Mouse (Mus musculus) gonadal fat pad, adult 2 months (tissue): Measurements from ENCODE around the gene Aif1. TPM values are rescaled to one million over a fixed set of nuclear protein-coding genes. Genes with fewer than 3 reads are reported as not detected.

Experiments used
- DNase-seq: peaks from one replicate; pipeline ENCODE4 v3.0.0-alpha.2; 2012; ENCODE audit warnings: low read depth
- polyA plus RNA-seq: library from polyadenylated mRNA; depleted of rRNA; stranded (reverse); fragments of >200 nt; gene quantifications from 2 replicates; pipeline ENCODE4 v1.2.3, GENCODE M21; 2012

Gene Aif1
- polyA plus RNA-seq, 1 experiment, result 2.5 TPM

DNA sequence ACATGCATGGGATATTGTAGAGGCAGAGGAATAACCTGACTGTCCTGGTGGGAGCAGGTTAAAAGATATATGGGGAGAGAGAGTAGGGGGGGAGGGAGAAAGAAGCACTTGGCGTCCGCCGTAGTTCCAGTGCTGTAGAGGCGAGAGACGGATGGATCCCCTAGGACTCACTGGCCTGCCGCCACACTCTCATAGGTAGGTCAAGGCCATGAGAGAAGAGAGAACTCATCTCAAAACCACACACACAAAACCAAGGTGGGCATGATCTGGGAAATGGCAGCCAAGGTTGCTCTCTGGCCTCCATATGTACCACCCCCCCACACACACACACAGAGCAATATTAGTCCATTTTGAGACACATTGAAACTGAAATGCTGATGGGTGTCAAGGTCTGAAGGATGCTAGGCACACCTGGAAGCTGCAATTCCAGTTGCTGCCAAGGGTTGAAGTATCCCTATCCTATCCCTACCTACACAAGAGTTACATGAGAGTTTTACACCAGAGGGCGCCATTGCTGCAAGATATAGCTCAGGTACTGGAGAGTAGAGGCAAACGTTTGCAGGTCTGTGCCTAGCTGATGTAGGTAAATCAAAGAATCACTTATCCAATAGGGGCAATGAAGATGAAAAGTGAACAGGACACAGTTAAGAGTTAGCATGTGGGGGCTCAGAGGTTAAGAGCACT, 9.4 kb downstream of the Aif1 start:
- no peak for DNase-seq

DNA sequence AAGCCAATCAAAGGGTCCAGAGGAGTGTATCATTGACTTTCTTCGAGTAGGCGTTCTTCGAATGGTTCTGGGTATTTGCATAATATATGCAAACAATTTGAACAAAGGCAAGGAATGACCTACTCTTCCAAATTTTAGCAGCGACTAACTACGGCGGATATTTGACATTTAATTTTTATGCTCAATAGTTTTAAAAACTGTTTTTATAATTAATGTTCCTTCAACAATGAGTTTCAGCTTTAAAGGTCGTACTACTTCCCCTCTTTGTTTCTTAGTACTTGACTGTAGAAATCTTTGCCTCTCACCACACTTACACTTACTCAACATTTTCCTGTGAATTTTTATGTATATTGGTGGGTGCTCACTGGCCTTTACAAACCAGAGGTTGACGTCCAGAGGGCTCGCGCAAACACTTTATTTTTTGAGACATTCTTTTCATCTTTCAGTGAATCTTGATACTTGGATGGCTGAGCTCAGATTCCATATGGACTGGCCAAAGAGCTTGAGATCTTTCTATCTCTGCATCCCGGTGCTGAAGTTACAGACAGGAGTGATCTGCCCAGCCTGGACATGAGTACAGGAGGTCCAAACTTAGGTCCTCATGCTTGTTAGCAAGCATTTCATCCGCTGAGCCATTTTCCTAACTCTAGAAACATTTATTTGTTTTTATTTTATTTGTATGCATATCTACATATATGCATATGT, 10.3 kb downstream of the Aif1 start:
- DNase-seq, result no peak

DNA sequence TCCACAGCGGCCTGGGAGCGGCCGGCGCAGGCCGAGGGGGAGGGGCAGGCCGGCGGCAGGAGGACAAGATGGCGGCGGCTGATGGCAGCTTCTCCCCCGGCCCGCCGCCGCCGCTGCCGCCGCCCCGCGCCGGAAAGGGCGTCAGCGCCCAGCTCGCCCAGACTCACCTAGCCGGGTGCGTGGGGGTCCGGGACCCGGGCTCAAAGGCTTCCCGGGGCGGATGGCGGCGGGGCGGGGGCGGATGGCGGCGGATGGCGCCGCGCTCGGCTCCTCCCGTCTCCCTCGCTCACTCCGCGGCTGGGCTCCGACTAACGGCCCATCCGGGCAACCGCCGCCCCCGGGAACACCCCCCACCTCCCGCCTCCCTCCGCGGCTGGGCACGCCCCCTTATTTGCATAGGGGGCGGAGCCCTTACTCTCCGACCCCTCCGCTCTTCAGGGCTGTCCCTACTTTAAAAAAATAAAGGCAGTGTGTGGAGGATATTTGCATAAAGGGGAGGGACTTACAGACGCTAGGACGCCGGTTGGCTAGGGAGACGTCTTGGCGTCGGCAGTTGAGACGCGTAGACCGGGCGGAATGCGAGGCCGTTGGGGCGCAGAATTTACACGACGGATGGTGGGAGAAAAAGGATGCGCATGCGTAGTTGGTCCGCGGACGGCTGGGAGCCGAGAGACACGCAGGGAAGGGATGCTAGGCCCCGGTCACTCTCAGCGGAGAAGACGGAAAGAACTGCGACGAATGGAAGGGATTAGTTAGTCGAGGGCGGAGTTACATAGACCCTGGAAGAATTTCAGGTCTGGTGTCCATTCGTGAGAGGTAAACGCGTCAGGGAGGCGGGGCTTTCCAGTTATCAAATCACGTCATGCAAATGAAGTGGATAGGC, 11.1 kb downstream of the Aif1 start, which contains the start of gene Prrc2a:
TSS of gene Prrc2a (minus strand) at position 330 of the 883 bp plus-strand sequence.
- peak; percentile 92 for DNase-seq

DNA sequence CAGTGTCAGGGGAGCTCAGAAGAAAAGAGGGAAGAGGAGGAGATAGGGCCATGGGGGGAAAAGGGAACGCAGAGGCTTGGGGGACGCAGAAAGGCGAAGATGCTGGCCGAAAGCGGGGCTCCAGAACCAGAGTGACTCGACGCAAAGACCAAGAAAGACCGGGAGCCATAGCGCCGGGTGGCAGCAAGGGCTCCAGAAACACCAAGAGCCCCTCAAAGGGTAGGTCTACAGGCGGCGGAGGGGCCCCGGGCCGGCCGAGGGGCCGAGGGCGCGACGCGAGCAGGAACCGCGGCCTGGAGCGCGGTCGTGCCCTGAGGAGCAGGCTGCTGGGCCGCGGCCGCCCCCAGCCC, 11.7 kb downstream of the Aif1 start:
- no peak for DNase-seq

DNA sequence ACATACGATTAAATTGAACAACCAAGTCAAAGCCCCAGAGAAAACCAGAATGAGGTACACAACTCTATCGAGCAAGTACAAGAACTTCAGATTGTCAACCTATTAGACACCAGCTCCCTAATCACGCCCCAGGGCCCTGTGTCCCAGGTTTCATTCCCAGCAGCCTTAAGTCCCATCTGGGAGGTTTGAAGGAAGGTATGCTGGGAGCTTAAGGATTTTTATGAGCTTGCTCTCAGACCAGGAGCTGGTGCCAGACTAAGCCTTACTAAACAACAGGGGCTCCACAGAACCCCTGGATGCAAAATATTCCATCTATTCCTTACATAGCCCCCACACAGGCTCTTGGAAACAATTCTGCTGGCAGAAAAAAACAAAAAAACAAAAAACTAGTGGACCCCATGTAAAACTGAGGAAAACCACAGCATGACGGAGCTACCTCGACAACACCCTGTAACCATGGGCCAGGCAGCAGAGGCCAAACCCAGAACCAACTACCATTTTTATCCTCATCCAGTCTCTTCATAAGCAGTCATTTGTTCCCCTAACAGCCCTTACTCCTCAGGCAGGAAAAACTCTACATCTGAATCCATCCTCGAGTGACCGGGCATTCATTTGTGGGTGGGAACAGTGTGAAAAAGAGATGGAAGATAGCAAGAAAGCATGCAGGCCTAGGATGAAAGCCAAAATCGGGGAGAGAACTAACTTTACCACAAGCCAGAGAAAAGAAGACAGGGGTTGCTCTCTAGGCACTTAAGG, 12.4 kb downstream of the Aif1 start:
- DNase-seq, result no peak

DNA sequence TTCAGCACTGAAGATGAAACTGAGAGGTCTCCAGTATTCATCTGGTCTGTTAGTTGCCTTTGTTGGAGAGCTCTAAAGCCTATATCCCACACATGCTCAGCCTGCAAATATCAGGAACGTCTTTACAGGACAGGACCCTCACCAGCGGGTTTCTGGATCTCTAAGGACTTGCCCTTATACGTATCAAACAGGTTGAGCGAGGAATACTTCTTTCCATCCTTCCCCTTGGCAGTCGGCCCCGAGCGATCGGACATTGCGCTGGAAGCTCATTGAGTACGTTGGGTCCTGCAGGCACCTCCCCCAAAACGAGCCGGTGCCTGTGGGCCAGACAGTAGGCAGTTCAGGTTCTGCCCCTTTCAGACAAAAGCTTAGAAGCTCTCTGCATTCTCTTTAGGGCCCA, 13.1 kb downstream of the Aif1 start:
- DNase-seq, result no peak

DNA sequence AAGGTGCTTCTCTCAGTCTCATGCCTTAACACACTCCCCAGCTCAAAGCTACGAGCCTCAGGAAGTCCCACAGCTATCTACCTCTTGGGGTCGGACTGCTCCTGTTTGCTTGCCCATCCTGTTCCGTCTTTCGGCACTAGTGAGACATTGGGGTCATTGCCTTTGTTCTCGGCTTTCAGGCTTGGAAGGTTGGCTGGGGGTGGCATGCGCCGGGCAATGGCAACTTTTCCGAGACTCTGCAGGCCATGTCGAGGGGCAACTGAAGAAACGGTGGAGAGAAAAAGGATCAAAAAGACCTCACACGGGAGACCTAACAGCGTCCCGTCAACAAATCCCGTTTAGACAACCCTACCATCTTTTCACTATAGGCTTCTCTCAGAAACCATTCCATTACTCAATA, 13.7 kb downstream of the Aif1 start:
- DNase-seq, result no peak

DNA sequence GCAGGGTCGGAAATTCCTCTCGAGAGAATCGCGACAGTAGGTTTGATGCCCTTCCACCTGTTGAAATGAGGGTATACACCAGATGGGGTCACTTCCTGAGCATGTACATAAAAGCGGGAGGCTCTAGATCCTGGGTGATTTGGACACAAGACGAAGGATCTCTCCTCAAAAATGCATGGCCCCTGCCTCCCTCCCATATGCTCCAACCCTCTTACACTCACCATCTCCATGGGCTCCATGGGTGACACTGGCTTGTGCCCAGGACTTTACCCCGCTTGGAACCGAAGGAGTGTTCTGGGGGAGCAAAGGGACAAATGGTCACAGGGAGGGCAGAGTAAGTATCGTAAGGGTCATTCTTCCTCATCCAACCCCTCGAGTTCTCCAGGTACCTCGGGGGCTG, 14.4 kb downstream of the Aif1 start:
- no peak for DNase-seq

DNA sequence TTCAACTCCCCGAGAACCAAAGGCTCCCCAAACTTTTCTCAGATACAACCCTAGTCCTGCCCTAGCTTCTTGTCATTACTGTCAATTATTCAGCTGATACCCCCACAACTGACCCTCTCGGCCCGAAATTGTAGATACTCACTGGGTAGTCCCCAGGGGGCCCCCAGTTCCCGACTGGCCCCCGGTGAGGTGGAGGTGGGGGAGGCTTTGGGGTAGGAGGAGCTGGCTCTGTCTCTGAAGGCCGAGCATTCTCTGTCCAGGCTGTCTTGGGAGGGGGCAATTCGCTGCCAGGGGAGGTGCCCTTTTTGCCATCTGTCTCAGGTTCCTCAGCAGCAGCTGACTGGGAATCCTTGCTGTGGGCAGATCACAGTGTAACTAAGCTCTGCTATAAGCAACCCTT, 16.2 kb downstream of the Aif1 start:
- no peak for DNase-seq

DNA sequence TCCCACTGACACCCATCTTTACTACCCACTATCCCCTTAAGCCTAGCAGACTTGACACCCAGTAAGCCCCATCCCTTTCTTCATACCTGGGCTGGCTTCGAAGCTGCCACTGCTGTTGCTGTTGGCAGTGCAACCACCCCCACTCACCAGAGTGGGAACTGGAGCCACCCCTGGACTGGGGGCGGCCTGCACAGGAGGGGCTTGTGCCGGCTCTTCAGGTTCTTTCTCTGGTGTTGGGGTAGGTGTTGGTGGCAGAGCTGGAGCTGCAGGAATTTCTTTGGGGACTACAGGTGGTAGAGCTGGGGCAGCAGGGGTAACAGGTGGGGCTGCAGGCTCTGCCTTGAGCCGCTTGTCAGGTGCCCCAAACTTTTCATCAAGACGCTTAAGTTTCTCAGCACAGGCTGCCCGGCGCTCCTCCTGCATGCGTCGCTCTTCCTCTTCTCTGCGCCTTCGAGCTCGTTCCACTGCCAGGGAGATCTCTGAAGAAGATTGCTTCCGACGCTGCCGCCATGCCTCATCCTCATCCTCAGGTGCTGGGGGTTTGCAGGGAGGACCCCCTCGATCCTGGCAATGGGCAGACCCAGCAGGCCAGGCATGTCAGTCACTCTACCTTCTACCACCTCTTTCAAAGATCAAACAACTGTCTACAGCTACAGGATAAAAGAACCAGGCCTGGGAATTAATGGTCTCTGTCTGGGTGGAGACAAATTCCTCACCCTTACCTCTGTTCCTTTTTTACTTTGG, 16.8 kb downstream of the Aif1 start:
- DNase-seq, result no peak

DNA sequence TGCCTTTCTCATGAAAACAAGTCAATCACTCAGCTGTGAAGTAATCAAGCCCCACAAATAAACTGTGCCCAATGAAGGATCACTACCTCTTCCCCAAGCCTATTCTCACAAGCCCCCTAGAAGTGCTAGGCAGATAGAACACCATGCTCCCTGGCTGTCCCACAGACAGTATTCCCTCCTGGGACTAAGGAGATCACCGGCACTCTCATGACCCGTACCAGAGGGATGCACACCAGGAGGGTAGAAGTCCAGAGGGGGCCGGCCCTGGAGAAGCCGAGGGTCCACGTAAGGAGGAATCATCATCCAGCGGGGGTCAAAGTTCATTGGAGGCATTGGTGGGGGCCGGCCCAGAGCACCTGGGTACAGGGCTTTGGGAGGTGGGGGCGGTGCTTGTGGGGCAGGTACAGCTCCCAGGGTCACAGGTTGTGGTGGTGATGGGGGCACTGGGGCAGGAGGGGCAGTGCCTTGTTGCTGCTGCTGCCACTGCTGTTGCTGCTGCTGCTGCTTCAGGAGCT, 18.1 kb downstream of the Aif1 start:
- no peak for DNase-seq

DNA sequence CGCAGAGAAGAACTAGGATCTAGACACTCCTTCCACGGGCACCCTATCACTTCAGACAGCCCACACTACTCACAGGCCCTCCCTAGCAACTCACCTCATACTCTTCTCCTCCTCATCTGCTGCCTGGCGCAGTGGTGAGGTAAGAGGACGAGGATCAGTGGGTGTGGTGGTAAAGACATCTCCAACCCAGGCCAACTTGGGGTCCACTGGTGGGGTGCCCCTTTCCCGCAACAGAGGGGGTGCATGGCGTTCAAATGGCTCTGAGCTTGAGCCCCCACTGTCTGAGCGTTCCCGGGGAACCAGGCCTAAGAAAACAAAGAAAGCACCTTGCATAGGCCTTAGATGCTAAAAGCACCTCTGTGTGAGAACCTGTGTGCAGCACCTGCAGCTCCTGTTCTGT, 18.6 kb downstream of the Aif1 start:
- no peak for DNase-seq

DNA sequence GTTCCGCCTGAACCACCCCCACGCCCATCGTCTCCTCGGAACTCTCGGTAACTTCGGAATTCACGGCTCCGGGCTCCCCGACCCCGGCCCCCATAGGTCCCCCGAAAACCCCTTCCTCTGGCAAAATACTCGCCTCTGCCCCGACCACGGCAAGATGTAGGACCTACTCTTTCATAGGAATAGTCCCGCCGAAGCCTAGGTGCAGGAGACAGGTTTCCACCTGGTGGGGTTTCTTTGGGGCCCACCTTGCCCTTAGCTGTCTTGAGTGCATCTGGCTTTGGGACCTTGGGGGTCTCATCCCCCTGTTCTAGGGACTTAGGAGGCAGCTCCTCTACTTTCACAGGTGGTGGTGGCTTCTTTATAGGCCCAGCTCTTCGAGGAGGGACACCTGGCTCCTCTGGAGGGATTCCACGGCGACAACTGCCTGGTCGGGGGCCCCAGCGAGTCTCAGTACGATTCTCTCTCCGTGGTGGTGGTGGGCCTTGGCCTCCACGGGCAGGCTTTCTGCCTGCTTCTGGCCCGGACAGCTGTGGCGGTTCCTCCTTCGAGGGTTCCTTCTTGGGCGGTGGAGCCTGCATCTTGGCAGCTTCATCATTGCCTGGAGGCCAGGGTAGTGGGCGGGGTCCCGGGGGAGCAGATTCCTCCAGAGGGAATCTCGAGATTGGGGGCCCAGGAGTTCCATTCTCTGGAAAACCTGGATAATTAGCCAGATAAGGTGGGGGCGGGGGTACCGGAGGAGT, 19.2 kb downstream of the Aif1 start:
- no peak for DNase-seq

DNA sequence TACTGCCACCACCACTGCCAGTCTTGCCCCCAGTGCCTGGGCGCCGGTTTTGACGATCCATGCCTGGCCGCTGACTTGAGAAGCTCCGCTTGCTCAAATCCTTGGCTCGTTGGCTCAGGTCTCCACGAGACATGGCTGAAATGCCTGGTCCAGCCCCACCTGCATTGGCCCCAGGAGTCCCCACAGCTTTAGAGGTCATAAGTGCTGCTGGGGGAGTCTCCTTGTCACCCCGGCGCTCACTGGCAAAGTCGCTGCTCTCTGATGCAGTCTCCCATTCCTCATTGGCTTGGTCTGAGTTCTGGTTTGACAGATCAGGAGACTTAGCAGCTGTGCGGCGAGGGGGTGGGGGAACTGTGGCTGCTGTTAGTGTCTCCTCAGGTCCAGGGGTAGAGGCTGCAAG, 20.4 kb downstream of the Aif1 start:
- DNase-seq, result no peak

DNA sequence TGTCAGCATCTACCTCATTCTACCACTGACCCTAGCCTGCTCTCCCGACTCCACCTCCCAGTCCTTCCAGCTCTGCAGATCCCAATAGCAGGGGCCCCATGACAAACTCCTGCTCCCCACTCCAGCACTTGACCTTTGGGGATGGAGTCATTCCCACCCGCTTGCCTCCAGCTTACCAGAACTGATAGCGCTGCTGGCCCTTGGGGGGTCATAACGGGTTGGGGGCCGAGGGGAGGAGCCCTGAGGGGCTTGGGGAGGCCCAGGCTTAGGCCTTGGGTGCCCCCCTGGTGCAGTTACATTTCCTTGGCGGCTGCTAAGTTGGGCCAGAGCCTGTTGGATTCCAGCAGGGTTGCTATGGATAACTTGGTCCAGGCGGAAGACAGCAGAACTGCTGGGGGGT, 21.3 kb downstream of the Aif1 start:
- no peak for DNase-seq

DNA sequence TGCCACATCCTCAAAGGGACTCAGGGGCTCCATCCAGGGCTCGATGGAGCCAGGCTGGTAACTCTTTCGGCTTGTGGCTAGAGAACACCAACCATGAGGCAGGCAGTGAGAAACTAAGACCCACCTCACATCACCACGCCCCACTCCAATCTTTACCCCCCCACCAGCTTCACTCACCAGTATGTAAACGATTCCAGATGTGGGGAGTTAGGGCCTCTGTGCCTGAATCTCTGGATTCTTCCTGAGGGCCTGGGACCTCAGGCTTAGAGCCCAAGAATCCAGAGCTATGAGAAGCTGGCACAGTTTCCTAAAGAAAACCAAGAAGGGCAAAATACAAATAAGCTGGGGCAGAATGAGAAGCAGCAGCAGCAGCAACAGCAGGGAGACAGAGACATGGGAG, 21.9 kb downstream of the Aif1 start:
- DNase-seq, result no peak

DNA sequence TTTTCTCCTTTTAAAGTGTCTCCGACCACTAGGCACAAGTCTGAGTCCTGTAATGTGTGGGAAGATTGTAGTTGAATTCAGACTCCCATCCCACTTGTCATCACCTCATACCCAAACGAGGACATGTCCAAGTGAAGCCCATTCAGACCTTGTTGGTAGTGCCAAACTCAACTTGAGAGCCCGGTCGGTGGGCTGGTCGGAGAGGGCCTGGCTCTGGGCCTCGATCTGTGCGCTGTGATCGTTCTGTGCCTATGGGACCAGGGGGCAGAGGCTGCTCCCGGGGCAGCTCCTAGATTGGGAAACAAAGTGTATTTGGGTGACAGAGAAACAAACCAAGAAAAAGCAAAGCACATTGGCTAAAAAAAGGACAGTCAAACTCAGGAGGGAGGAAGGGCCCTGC, 22.8 kb downstream of the Aif1 start:
- no peak for DNase-seq

DNA sequence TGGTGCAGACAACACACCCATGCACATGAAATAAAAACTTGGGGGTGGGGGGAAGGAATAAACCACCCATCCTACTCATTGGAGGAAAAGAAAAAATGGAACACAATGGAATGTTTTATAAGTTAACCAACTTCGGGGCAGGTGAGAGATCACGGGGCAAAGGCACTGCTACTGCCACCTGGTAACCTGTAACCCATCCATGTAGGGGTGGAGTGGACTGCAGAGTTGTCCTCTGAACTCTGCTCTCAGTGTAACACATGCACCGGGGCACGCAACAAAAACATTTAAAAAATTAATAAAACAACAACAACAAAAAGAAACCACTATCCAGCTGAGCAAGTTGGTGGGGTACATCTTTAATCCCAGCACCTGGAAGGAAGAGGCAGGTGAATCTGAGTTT, 23.7 kb downstream of the Aif1 start:
- DNase-seq, result no peak

DNA sequence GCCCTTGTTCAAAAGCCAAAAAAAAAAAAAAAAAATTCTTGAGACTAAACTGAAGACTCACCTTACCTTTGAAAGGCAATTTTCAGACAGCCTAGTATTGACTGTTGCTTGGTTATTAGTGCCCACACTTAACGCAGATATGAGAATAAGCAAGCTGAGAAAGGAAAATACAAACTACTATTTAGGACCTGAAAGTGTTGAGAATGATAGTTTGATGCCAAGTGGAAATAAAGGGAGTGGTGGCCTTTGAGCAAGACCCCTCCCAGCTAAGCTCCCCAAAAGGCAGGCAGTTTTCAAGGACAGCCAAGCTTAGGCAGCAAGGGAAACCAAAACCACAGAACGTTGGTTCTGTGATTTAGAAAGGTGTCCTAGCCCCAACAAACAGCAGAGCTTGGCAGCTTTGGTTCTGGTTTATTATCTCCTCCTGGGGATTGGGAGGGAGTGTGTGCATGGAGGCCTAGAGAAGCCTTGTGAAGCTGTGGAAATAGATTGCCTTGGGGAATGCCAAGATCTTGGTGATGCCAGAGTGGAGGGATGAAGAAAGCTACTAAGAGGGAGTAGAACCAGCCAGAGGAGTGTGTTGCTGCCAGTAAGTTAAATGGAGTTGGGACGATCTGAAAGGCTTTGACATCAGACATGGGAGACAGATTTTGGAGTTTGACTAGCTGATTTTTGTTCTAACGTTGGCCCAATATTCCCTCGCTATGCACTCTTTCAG, 27.8 kb downstream of the Aif1 start:
- DNase-seq, result no peak

DNA sequence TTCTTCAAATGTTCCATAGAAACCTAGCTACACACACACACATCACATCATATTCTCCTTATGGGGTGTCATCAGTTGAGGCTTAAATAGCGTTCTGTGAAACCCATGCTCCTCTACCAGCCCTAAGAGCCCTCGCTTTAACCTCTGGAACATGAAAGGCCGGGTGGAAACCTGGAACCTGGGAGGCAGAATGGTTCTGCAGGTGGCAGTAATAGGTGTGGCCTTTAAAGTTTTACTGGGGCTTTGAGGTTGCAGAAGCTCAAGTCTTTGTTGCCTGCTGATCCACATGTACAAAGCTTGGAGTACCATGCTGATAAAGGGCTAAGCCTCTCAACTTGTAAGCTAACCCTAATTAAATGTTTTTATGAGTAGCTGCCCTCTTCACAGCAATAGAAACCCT, 28.5 kb downstream of the Aif1 start:
- DNase-seq, result no peak
